Mouse (Mus musculus): Measurements from ENCODE around the gene Igf2r. TPM values are rescaled to one million over a fixed set of nuclear protein-coding genes. Genes with fewer than 3 reads are reported as not detected.

The Igf2r gene
- total RNA-seq, 2 experiments from 2014 or later = 24.9 to 25.6 TPM

- no peak for DNase-seq (ENCODE audit: extremely low spot score in 1 of 2, low spot score in 2 of 2)
- intact Hi-C loops (cut with DNase I) = loop anchor here (10.0 kb wide), 1 partner anchor 204 kb away; the partner anchor contains the start of gene Wtap
Measured at GRCm38 (mm10) chr17:12790353-12791078, 21.1 kb upstream of the Igf2r start.

- no peak for DNase-seq (ENCODE audit: extremely low spot score in 1 of 2, low spot score in 2 of 2)
- intact Hi-C loops (cut with DNase I) = no loop called here
Measured at GRCm38 (mm10) chr17:12782861-12783847, 13.7 kb upstream of the Igf2r start.

GRCm38 (mm10) chr17:12781101-12781500 is 11.6 kb upstream of the Igf2r start:
- intact Hi-C loops (cut with DNase I) = no loop called here
- no peak for DNase-seq (ENCODE audit: extremely low spot score in 1 of 2, low spot score in 2 of 2)

- intact Hi-C loops (cut with DNase I) = no loop called here
- no peak for DNase-seq (ENCODE audit: extremely low spot score in 1 of 2, low spot score in 2 of 2)
Measured at GRCm38 (mm10) chr17:12780125-12780524, 10.7 kb upstream of the Igf2r start.

- no peak for DNase-seq (ENCODE audit: extremely low spot score in 1 of 2, low spot score in 2 of 2)
- intact Hi-C loops (cut with DNase I) = no loop called here
Measured at GRCm38 (mm10) chr17:12779442-12779841, 10.0 kb upstream of the Igf2r start.

- no peak for DNase-seq (ENCODE audit: extremely low spot score in 1 of 2, low spot score in 2 of 2)
- intact Hi-C loops (cut with DNase I) = no loop called here
Measured at GRCm38 (mm10) chr17:12773956-12774355, 4.5 kb upstream of the Igf2r start.

- intact Hi-C loops (cut with DNase I) = no loop called here
Measured at GRCm38 (mm10) chr17:12770500-12770899, 1.0 kb upstream of the Igf2r start.

GRCm38 (mm10) chr17:12768415-12769379 is 767 bp downstream of the Igf2r start:
- intact Hi-C loops (cut with DNase I) = no loop called here
- no peak for DNase-seq (ENCODE audit: extremely low spot score in 1 of 2, low spot score in 2 of 2)

More at GRCm38 (mm10) chr17:12770500-12770899, 1.0 kb upstream of the Igf2r start:
- DNase-seq (ENCODE audit: extremely low spot score in 1 of 2, low spot score in 2 of 2) = no peak

GRCm38 (mm10) chr17:12767294-12767852 is 2.1 kb downstream of the Igf2r start:
- DNase-seq (ENCODE audit: extremely low spot score in 1 of 2, low spot score in 2 of 2) = no peak
- intact Hi-C loops (cut with DNase I) = no loop called here

GRCm38 (mm10) chr17:12763412-12763811 is 6.1 kb downstream of the Igf2r start:
- intact Hi-C loops (cut with DNase I) = no loop called here
- no peak for DNase-seq (ENCODE audit: extremely low spot score in 1 of 2, low spot score in 2 of 2)

- DNase-seq (ENCODE audit: extremely low spot score in 1 of 2, low spot score in 2 of 2) = no peak
- intact Hi-C loops (cut with DNase I) = no loop called here
Measured at GRCm38 (mm10) chr17:12760355-12761146, 8.9 kb downstream of the Igf2r start.

GRCm38 (mm10) chr17:12759646-12760074 is 9.8 kb downstream of the Igf2r start:
- DNase-seq (ENCODE audit: extremely low spot score in 1 of 2, low spot score in 2 of 2) = no peak
- intact Hi-C loops (cut with DNase I) = no loop called here

GRCm38 (mm10) chr17:12758701-12759455 is 10.6 kb downstream of the Igf2r start:
- intact Hi-C loops (cut with DNase I) = no loop called here
- no peak for DNase-seq (ENCODE audit: extremely low spot score in 1 of 2, low spot score in 2 of 2)

- intact Hi-C loops (cut with DNase I) = no loop called here
- DNase-seq (ENCODE audit: extremely low spot score in 1 of 2, low spot score in 2 of 2) = peak in 1 of 2 experiments; percentile 53
Measured at GRCm38 (mm10) chr17:12757990-12758389, 11.5 kb downstream of the Igf2r start.

- intact Hi-C loops (cut with DNase I) = no loop called here
- DNase-seq (ENCODE audit: extremely low spot score in 1 of 2, low spot score in 2 of 2) = no peak
Measured at GRCm38 (mm10) chr17:12757161-12757560, 12.3 kb downstream of the Igf2r start.

- no peak for DNase-seq (ENCODE audit: extremely low spot score in 1 of 2, low spot score in 2 of 2)
- intact Hi-C loops (cut with DNase I) = no loop called here
Measured at GRCm38 (mm10) chr17:12755951-12756350, 13.5 kb downstream of the Igf2r start.

- intact Hi-C loops (cut with DNase I) = no loop called here
- no peak for DNase-seq (ENCODE audit: extremely low spot score in 1 of 2, low spot score in 2 of 2)
Measured at GRCm38 (mm10) chr17:12755146-12755545, 14.3 kb downstream of the Igf2r start.

All from left cerebral cortex, postnatal 10 days (tissue).